Mouse (Mus musculus): Measurements from ENCODE around the gene Cnrip1.

Gene Cnrip1

DNA sequence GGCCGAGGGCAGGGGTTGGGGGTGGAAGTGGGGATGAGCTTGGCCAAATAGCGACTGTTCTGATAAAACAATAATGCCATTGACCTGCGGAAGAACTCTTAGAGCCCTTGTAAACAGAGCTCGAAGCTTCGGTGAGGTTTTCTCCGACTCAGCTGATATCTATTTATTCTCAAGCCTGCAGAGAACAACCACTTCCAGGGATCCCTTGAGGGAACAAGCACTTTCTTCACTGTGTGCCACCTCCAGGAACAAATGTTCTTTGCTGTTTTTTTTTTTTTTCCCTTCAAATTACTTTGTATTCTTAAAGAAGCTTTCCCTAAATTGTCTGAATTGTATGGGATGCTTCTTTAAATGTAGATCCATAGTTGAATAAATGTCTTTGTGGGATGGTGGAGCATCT, 56.0 kb downstream of the Cnrip1 start:
- no peak for DNase-seq (ENCODE audit: low spot score)

GRCm38 (mm10) chr11:17112419-17113090, 61.2 kb downstream of the Cnrip1 start:
- no peak for DNase-seq (ENCODE audit: low spot score)

GRCm38 (mm10) chr11:17126418-17126817, 75.0 kb downstream of the Cnrip1 start:
- no peak for DNase-seq (ENCODE audit: low spot score)
